Mouse (Mus musculus): ENCODE data around the gene Olfr33. TPM values are rescaled to one million over a fixed set of nuclear protein-coding genes. Genes with fewer than 3 reads are reported as not detected.

Olfr33 gene
- not detected in 2 replicates for polyA plus RNA-seq (2015; fragmentation: Nextera tagmentation; extraction: Ambion mirVana)

GRCm38 (mm10) chr7:102718970-102719369 lies at the start of gene Olfr33:
Olfr33 (minus strand) TSS chr7:102719070.
- ATAC-seq (ENCODE audit: low FRiP score, low read depth) = no peak
- WGBS = 39% methylated on average over 1 of the region's 1 CpGs
- Histone ChIP-seq H3K27ac (no peak within 1 kb of the TSS), H3K4me1 (no peaks in the 10 kb centered on the region), H3K36me3 (no peaks in the 10 kb centered on the region), H3K9ac (no peak within 1 kb of the TSS), H3K9me3 (no peaks in the 10 kb centered on the region), H3K4me3 (no peak within 1 kb of the TSS), H3K27me3 (no peaks in the 10 kb centered on the region), H3K4me2 (replicated peaks) (no peak within 1 kb of the TSS)

- Histone ChIP-seq H3K9me3 (no peaks in the 10 kb centered on the region), H3K4me3 (no peak within 1 kb of the TSS), H3K36me3 (no peaks in the 10 kb centered on the region), H3K9ac (no peak within 1 kb of the TSS), H3K4me1 (no peaks in the 10 kb centered on the region), H3K27ac (no peak within 1 kb of the TSS), H3K27me3 (no peaks in the 10 kb centered on the region), H3K4me2 (replicated peaks) (no peak within 1 kb of the TSS)
- WGBS = 67% methylated on average over 4 of the region's 4 CpGs
- ATAC-seq (ENCODE audit: low FRiP score, low read depth) = no peak
These were observed 40.4 kb upstream of the Olfr33 start, which contains the start of the genes Olfr560 and Olfr78 for GRCm38 (mm10) chr7:102759266-102759665. Olfr560 (minus strand) TSS chr7:102759366. Olfr78 (minus strand) TSS chr7:102759471.

- no peak overlapping the region for H3K9ac ChIP-seq
- WGBS = 11% methylated on average over 1 of the region's 1 CpGs
- H3K4me1 ChIP-seq = no peaks in the 10 kb centered on the region
These were observed 33.2 kb upstream of the Olfr33 start for GRCm38 (mm10) chr7:102752086-102752485.

GRCm38 (mm10) chr7:102737705-102738104 lies 18.8 kb upstream of the Olfr33 start:
- Histone ChIP-seq H3K4me1 (no peaks in the 10 kb centered on the region), H3K36me3 (no peaks in the 10 kb centered on the region), H3K9me3 (no peaks in the 10 kb centered on the region), H3K4me3 (no peak overlapping the region), H3K4me2 (replicated peaks) (no peak overlapping the region), H3K9ac (no peak overlapping the region), H3K27me3 (no peaks in the 10 kb centered on the region), H3K27ac (no peak overlapping the region)
- no peak for ATAC-seq (ENCODE audit: low FRiP score, low read depth)
- whole genome bisulfite sequencing = 27% methylated on average over 2 of the region's 2 CpGs

More at GRCm38 (mm10) chr7:102752086-102752485, 33.2 kb upstream of the Olfr33 start:
- Histone ChIP-seq H3K27ac (no peak overlapping the region), H3K27me3 (no peaks in the 10 kb centered on the region), H3K36me3 (no peaks in the 10 kb centered on the region), H3K4me2 (replicated peaks) (no peak overlapping the region), H3K4me3 (no peak overlapping the region), H3K9me3 (no peaks in the 10 kb centered on the region)
- no peak for ATAC-seq (ENCODE audit: low FRiP score, low read depth)

GRCm38 (mm10) chr7:102733793-102734192 lies 14.9 kb upstream of the Olfr33 start:
- Histone ChIP-seq H3K9ac (no peak overlapping the region), H3K4me1 (no peaks in the 10 kb centered on the region), H3K27me3 (no peaks in the 10 kb centered on the region), H3K4me2 (replicated peaks) (no peak overlapping the region), H3K9me3 (no peaks in the 10 kb centered on the region), H3K4me3 (no peak overlapping the region), H3K27ac (no peak overlapping the region), H3K36me3 (no peaks in the 10 kb centered on the region)
- WGBS = 36% methylated on average over 1 of the region's 1 CpGs
- 0 out of 2 replicates have a peak, but pooled peaks have one; percentile 36 for ATAC-seq (ENCODE audit: low FRiP score, low read depth)

GRCm38 (mm10) chr7:102727391-102727790 lies 8.5 kb upstream of the Olfr33 start, which contains the start of gene Olfr559:
Olfr559 (minus strand) TSS chr7:102727491.
- Histone ChIP-seq H3K9me3 (no peaks in the 10 kb centered on the region), H3K27ac (no peak within 1 kb of the TSS), H3K36me3 (no peaks in the 10 kb centered on the region), H3K9ac (no peak within 1 kb of the TSS), H3K4me3 (no peak within 1 kb of the TSS), H3K4me2 (replicated peaks) (no peak within 1 kb of the TSS), H3K27me3 (no peaks in the 10 kb centered on the region), H3K4me1 (no peaks in the 10 kb centered on the region)
- no peak for ATAC-seq (ENCODE audit: low FRiP score, low read depth)

GRCm38 (mm10) chr7:102701915-102702314 lies 17.0 kb downstream of the Olfr33 start, which contains the start of gene Olfr558:
Olfr558 (plus strand) TSS chr7:102702215.
- Histone ChIP-seq H3K4me1 (no peaks in the 10 kb centered on the region), H3K27me3 (no peaks in the 10 kb centered on the region), H3K9me3 (no peaks in the 10 kb centered on the region), H3K4me3 (no peak within 1 kb of the TSS), H3K27ac (no peak within 1 kb of the TSS), H3K4me2 (replicated peaks) (no peak within 1 kb of the TSS), H3K9ac (no peak within 1 kb of the TSS), H3K36me3 (no peaks in the 10 kb centered on the region)
- no peak for ATAC-seq (ENCODE audit: low FRiP score, low read depth)

GRCm38 (mm10) chr7:102698461-102698860 lies 20.4 kb downstream of the Olfr33 start:
- Histone ChIP-seq H3K9me3 (no peaks in the 10 kb centered on the region), H3K4me1 (no peaks in the 10 kb centered on the region), H3K27ac (no peak overlapping the region), H3K36me3 (no peaks in the 10 kb centered on the region), H3K27me3 (no peaks in the 10 kb centered on the region), H3K4me3 (no peak overlapping the region), H3K9ac (no peak overlapping the region), H3K4me2 (replicated peaks) (no peak overlapping the region)
- no peak for ATAC-seq (ENCODE audit: low FRiP score, low read depth)
- 86% methylated on average over 7 of the region's 7 CpGs for WGBS

GRCm38 (mm10) chr7:102695358-102696125 lies 23.3 kb downstream of the Olfr33 start, which contains the start of gene Olfr557:
Olfr557 (plus strand) TSS chr7:102695910.
- H3K9ac ChIP-seq = no peak within 1 kb of the TSS
- no peak within 1 kb of the TSS for H3K4me3 ChIP-seq
- no peak within 1 kb of the TSS for H3K27ac ChIP-seq
- no peaks in the 10 kb centered on the region for H3K9me3 ChIP-seq
- 80% methylated on average over 5 of the region's 5 CpGs for WGBS
- no peaks in the 10 kb centered on the region for H3K27me3 ChIP-seq
- no peak for ATAC-seq (ENCODE audit: low FRiP score, low read depth)
- H3K4me2 ChIP-seq (replicated peaks) = no peak within 1 kb of the TSS
- H3K4me1 ChIP-seq = no peaks in the 10 kb centered on the region
- no peaks in the 10 kb centered on the region for H3K36me3 ChIP-seq

GRCm38 (mm10) chr7:102686944-102687501 lies 31.8 kb downstream of the Olfr33 start, which contains the start of gene Trim68:
Trim68 (minus strand) TSS chr7:102687327.
- no peak within 1 kb of the TSS; the same call in 1 of the 2 replicates for H3K27ac ChIP-seq
- peak within 1 kb of the TSS; percentile 75 for H3K9ac ChIP-seq
- H3K27me3 ChIP-seq = no peaks in the 10 kb centered on the region
- 0 out of 2 replicates have a peak, but pooled peaks cover 4% of the 10 kb centered on the region for H3K4me1 ChIP-seq
- H3K36me3 ChIP-seq = peaks cover 3% of the 10 kb centered on the region; the same call in 1 of the 2 replicates
- no peaks in the 10 kb centered on the region for H3K9me3 ChIP-seq
- peak within 1 kb of the TSS; percentile 57 for H3K4me3 ChIP-seq
- peak within 1 kb of the TSS; percentile 65 for H3K4me2 ChIP-seq (replicated peaks)
- ATAC-seq (ENCODE audit: low FRiP score, low read depth) = peak; percentile 100
- WGBS = under 1% methylated on average over 40 of the region's 40 CpGs

GRCm38 (mm10) chr7:102681916-102682315 lies 37.0 kb downstream of the Olfr33 start:
- Histone ChIP-seq H3K9ac (no peak overlapping the region), H3K27me3 (no peaks in the 10 kb centered on the region), H3K4me2 (replicated peaks) (no peak overlapping the region), H3K4me1 (no peaks in the 10 kb centered on the region), H3K36me3 (peaks cover 23% of the 10 kb centered on the region), H3K9me3 (no peaks in the 10 kb centered on the region), H3K4me3 (no peak overlapping the region), H3K27ac (no peak overlapping the region)
- WGBS = 88% methylated on average over 1 of the region's 1 CpGs
- no peak for ATAC-seq (ENCODE audit: low FRiP score, low read depth)

GRCm38 (mm10) chr7:102676225-102676624 lies 42.6 kb downstream of the Olfr33 start:
- Histone ChIP-seq H3K4me2 (replicated peaks) (no peak overlapping the region), H3K27me3 (no peaks in the 10 kb centered on the region), H3K9me3 (no peaks in the 10 kb centered on the region), H3K36me3 (peaks cover 17% of the 10 kb centered on the region), H3K9ac (no peak overlapping the region), H3K27ac (no peak overlapping the region), H3K4me3 (no peak overlapping the region), H3K4me1 (no peaks in the 10 kb centered on the region)
- 79% methylated on average over 2 of the region's 2 CpGs for WGBS
- ATAC-seq (ENCODE audit: low FRiP score, low read depth) = no peak
